Mouse (Mus musculus) liver, embryonic 12.5 days (tissue): ENCODE measurements at regions not wholly inside any gene's neighbourhood (a gene's known extent, or its start where the extent isn't known, plus 50 kb on each side); places are given as distances from the start of the nearest gene placed in this dataset.
A peak's percentile ranks its signal among the peaks of the same experiment; 100 is the strongest.

Source experiments
- ATAC-seq: fragments of 200-750 bp; cut with Nextera tagmentation; 2 replicates; pipeline ENCODE4 v1.8.0; 2017; ENCODE audit warnings: moderate number of reproducible peaks, mild to moderate bottlenecking, moderate library complexity
- H3K27ac ChIP-seq: fragments of 300-500 bp; sonication (generic); 2 replicates; pipeline ENCODE4 v1.5.1; 2016; ENCODE audit warnings: mild to moderate bottlenecking
- H3K27me3 ChIP-seq: fragments of 300-500 bp; sonication (generic); replicated peaks from 2 replicates; pipeline ENCODE4 v1.6.1; 2016; ENCODE audit warnings: mild to moderate bottlenecking, moderate library complexity
- H3K36me3 ChIP-seq: fragments of 300-500 bp; sonication (generic); 2 replicates; pipeline ENCODE4 v1.6.1; 2016; ENCODE audit warnings: mild to moderate bottlenecking, moderate library complexity
- H3K4me1 ChIP-seq: fragments of 300-500 bp; sonication (generic); 2 replicates; pipeline ENCODE4 v1.6.1; 2016
- H3K4me2 ChIP-seq: fragments of 300-500 bp; sonication (generic); 2 replicates; pipeline ENCODE4 v1.6.1; 2016; ENCODE audit warnings: mild to moderate bottlenecking, moderate library complexity
- H3K4me3 ChIP-seq: fragments of 300-500 bp; sonication (generic); 2 replicates; pipeline ENCODE4 v1.5.1; 2016; ENCODE audit warnings: mild to moderate bottlenecking, moderate library complexity
- H3K9ac ChIP-seq: fragments of 300-500 bp; sonication (generic); 2 replicates; pipeline ENCODE4 v1.6.1; 2016; ENCODE audit warnings: mild to moderate bottlenecking, moderate library complexity
- H3K9me3 ChIP-seq: fragments of 300-500 bp; sonication (generic); replicated peaks from 2 replicates; pipeline ENCODE4 v1.6.1; 2016; ENCODE audit warnings: mild to moderate bottlenecking, moderate library complexity
- WGBS: fragments of 180-500 bp; shearing (Covaris S2); methylation state at CpG from one replicate; pipeline ENCODE4 v1.1.7; 2016; ENCODE audit not compliant: insufficient replicate concordance; 5-methylcytosine and 5-hydroxymethylcytosine counted together

GRCm38 (mm10) chr13:83725831-83726230 lies 222.0 kb downstream of the Mef2c start:
- Histone ChIP-seq H3K4me1 (peaks cover 14% of the 10 kb centered on the region), H3K36me3 (no peaks in the 10 kb centered on the region), H3K9me3 (no peaks in the 10 kb centered on the region), H3K27ac (no peak overlapping the region), H3K4me2 (no peak overlapping the region), H3K9ac (no peak overlapping the region), H3K27me3 (peaks cover 97% of the 10 kb centered on the region), H3K4me3 (no peak overlapping the region)
- no peak for ATAC-seq
- 8% methylated on average over 13 of the region's 13 CpGs for WGBS

GRCm38 (mm10) chr13:83726346-83726975 lies 222.6 kb downstream of the Mef2c start:
- Histone ChIP-seq H3K9ac (no peak overlapping the region), H3K27me3 (peaks cover 97% of the 10 kb centered on the region), H3K9me3 (no peaks in the 10 kb centered on the region), H3K4me3 (no peak overlapping the region), H3K36me3 (no peaks in the 10 kb centered on the region), H3K4me1 (peaks cover 18% of the 10 kb centered on the region), H3K4me2 (no peak overlapping the region), H3K27ac (no peak overlapping the region)
- 5% methylated on average over 13 of the region's 13 CpGs for WGBS
- ATAC-seq: no peak

- H3K9ac ChIP-seq: no peak overlapping the region
- H3K4me1 ChIP-seq: peaks cover 18% of the 10 kb centered on the region
- WGBS: under 1% methylated on average over 38 of the region's 38 CpGs
- H3K9me3 ChIP-seq: no peaks in the 10 kb centered on the region
- H3K4me3 ChIP-seq: no peak overlapping the region
- no peak for ATAC-seq
- no peak overlapping the region for H3K4me2 ChIP-seq
- H3K27ac ChIP-seq: no peak overlapping the region
- H3K36me3 ChIP-seq: no peaks in the 10 kb centered on the region
- peaks cover 97% of the 10 kb centered on the region for H3K27me3 ChIP-seq
Observed at GRCm38 (mm10) chr13:83727051-83727765, 223.4 kb downstream of the Mef2c start.

DNA sequence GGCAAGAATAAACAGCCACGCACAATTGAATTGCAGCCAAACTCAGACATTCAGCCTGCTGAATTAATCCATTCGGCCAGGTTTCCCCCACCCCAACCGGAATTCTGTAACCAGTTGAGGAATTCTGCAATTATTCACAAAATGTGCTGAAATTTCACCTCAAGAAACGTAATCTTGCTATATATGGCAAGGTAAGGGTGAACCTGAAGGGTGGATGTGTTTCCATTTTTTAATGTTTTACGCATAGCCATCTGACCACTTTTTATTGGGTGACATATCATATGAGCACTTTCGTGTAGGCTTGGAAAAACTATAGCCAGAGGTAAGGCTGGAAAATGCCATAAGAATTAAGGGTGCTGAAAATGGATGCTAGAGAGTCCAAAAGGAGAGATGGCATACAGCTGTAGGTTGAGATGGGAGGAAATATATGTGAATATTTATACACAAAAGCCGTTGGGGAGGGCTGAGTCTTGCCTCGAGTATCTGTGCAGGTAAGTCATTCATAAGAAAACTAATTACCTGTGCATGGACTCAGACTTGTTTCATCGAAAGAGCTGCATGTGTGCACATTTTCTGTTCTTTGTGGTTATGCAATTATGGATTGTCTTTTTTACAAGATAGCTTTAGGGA lies 224.0 kb downstream of the Mef2c start:
- ATAC-seq: no peak
- Histone ChIP-seq H3K4me2 (no peak overlapping the region), H3K27ac (no peak overlapping the region), H3K4me3 (no peak overlapping the region), H3K36me3 (no peaks in the 10 kb centered on the region), H3K9ac (no peak overlapping the region), H3K27me3 (peaks cover 97% of the 10 kb centered on the region), H3K9me3 (no peaks in the 10 kb centered on the region), H3K4me1 (peaks cover 18% of the 10 kb centered on the region)
- WGBS: 12% methylated on average over 9 of the region's 9 CpGs

DNA sequence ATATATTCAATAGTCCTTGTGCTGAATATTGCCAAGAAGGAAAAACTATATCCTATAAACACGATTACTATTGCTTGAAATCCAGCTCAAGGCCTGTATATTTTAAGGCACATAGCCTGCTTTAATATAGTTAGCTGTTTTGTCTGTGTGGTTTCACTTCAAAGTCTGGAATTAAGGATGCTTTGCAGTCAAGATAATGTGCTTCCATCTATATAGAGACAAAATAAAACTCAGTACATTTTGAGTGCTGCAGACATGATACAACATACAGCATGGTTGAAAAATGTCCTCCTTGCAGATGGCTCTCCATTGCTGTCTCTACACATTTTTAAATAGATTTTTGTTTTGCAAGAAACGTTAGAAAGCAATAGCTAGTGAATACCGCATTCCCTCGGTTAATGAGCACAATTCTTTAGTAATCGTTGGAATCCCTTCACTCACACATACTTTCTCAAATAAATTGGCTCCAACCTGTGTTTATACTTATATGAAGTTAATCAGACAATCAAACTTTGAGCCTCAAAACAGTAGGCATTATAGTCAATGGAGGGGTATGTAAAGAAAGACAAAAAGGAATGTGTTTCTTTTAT lies 224.7 kb downstream of the Mef2c start:
- Histone ChIP-seq H3K27me3 (peaks cover 97% of the 10 kb centered on the region), H3K36me3 (no peaks in the 10 kb centered on the region), H3K27ac (no peak overlapping the region), H3K4me2 (no peak overlapping the region), H3K4me1 (peaks cover 18% of the 10 kb centered on the region), H3K4me3 (no peak overlapping the region), H3K9me3 (no peaks in the 10 kb centered on the region), H3K9ac (no peak overlapping the region)
- 9% methylated on average over 5 of the region's 5 CpGs for WGBS
- ATAC-seq: no peak

GRCm38 (mm10) chr13:83729331-83730009 lies 225.6 kb downstream of the Mef2c start:
- H3K4me1 ChIP-seq: peaks cover 18% of the 10 kb centered on the region
- H3K27ac ChIP-seq: no peak overlapping the region
- no peaks in the 10 kb centered on the region for H3K9me3 ChIP-seq
- peak overlapping the region; percentile 85 for H3K4me2 ChIP-seq
- ATAC-seq: no peak
- peak overlapping the region; percentile 26 for H3K4me3 ChIP-seq
- H3K27me3 ChIP-seq: peaks cover 96% of the 10 kb centered on the region
- no peaks in the 10 kb centered on the region for H3K36me3 ChIP-seq
- no peak overlapping the region for H3K9ac ChIP-seq
- 2% methylated on average over 33 of the region's 33 CpGs for WGBS

DNA sequence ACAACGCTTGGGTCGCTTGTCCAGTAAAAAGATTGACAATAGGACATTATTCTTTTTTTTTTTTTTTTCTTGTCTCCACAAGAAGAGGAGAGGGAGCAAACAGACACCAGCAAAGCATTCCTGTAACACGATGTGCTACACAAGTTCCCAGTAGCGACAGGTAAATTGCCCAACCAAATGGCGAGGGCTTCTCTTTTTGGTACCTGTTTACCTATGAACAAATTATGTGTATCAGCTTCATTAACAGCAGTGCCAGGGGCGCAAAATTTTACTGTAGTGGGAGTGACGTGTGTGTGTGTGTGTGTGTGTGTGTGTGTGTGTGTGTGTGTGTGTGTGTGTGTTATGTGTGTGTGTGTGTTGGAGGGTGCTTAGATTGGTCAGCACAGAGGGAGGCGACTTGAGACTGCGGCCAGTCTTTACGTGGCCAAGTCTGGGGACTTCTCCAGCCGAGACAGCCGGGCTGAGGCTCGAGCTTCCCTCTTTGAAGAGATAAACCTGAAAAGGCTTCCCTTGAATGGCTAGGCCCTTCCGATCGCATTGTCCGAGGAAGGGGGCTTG lies 226.4 kb downstream of the Mef2c start:
- Histone ChIP-seq H3K4me2 (peak overlapping the region; percentile 85), H3K4me3 (peak overlapping the region; percentile 59), H3K4me1 (peaks cover 18% of the 10 kb centered on the region), H3K27me3 (peaks cover 88% of the 10 kb centered on the region), H3K36me3 (no peaks in the 10 kb centered on the region), H3K9ac (no peak overlapping the region), H3K9me3 (no peaks in the 10 kb centered on the region), H3K27ac (no peak overlapping the region)
- 2% methylated on average over 16 of the region's 16 CpGs for WGBS
- ATAC-seq: peak; percentile 22; the same call in 1 of the 2 replicates

DNA sequence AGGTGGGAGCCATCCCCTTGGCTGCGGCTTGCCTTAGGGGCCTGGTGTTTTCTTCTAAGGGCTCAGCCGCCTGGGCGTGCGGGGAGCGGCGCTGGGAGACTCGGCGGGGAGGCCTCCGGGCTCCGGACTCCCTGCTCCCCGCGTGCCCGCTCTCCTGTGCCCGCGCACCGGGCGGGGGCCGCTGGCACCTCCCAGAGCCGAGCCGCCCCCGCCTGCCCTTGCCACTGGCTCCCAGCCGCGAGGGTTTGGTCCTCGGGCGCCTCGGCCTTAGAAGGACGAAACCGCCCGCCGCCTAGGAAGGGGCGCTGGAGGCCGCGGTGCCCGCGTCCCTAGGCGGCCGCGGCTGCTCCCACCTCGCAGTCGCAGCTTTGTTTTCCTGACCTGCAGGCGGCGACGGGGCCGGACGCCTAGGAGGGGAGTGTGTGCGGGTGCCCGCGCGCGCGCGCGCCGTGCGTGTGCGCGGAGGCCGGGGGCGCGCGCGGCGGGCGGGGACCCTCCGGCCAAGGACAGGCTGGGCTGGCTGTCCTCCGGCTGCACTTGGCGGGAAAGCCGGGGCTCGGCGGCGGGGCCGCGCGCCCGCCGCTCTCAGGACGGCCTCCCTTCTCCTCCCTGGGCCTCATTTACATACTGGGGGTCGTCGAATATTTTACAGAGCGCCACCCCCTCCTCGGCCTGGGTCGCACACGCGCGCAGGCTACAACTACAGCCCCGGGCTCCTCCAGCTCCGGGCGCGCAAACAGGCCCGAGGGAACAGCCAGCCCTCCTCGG lies 227.1 kb downstream of the Mef2c start:
- H3K27me3 ChIP-seq: peaks cover 84% of the 10 kb centered on the region
- ATAC-seq: peak; percentile 70
- H3K4me3 ChIP-seq: peak overlapping the region; percentile 59
- H3K4me1 ChIP-seq: peaks cover 18% of the 10 kb centered on the region
- H3K36me3 ChIP-seq: no peaks in the 10 kb centered on the region
- H3K9me3 ChIP-seq: no peaks in the 10 kb centered on the region
- WGBS: under 1% methylated on average over 91 of the region's 91 CpGs
- no peak overlapping the region for H3K27ac ChIP-seq
- H3K4me2 ChIP-seq: peak overlapping the region; percentile 85
- peak overlapping the region; percentile 22; the same call in 1 of the 2 replicates for H3K9ac ChIP-seq

DNA sequence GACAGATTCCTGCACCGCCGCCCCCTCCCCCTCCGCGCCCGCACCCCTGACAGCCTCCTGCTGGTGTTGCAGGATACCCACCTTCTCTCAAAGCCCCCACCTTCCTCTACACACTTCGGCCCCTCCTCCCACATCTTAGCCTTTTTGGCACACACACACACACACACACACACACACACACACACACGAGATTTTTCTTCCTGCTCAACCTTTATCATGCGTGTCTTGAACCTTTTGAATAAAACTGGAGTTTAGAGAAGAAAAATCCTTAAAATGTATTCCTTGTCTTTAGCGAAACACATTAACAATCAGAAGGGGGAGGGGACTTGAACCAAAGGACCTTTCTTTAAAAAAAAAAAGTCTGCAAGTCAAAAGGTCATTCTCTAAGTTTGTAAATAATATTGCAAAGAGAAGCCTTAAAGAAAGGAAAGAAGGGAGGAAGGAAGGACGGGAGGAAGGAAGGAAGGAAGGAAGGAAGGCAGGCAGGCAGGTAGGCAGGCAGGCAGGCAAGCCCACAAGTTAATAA lies 227.7 kb downstream of the Mef2c start:
- WGBS: 3% methylated on average over 10 of the region's 10 CpGs
- no peak for ATAC-seq
- Histone ChIP-seq H3K36me3 (no peaks in the 10 kb centered on the region), H3K27me3 (peaks cover 81% of the 10 kb centered on the region), H3K9me3 (no peaks in the 10 kb centered on the region), H3K4me3 (peak overlapping the region; percentile 59), H3K4me2 (peak overlapping the region; percentile 85), H3K4me1 (peaks cover 18% of the 10 kb centered on the region), H3K9ac (no peak overlapping the region), H3K27ac (no peak overlapping the region)

GRCm38 (mm10) chr13:83732283-83733121 lies 228.7 kb downstream of the Mef2c start:
- no peak overlapping the region for H3K27ac ChIP-seq
- H3K4me1 ChIP-seq: peaks cover 18% of the 10 kb centered on the region
- H3K36me3 ChIP-seq: no peaks in the 10 kb centered on the region
- no peak overlapping the region; the same call in 1 of the 2 replicates for H3K4me3 ChIP-seq
- peak overlapping the region; percentile 31; the same call in 1 of the 2 replicates for H3K4me2 ChIP-seq
- no peak for ATAC-seq
- WGBS: 2% methylated on average over 31 of the region's 31 CpGs
- H3K9ac ChIP-seq: no peak overlapping the region
- H3K9me3 ChIP-seq: no peaks in the 10 kb centered on the region
- H3K27me3 ChIP-seq: peaks cover 77% of the 10 kb centered on the region
